Mouse (Mus musculus) liver, postnatal 0 days (tissue): ENCODE data around the gene Plin1.

Experiments used
- CTCF ChIP-seq: sonication (generic); IDR thresholded peaks from 2 replicates; pipeline ENCODE4 v1.5.1; 2016; ENCODE audit warnings: antibody characterized with exemption, low read depth
- EP300 ChIP-seq: IDR thresholded peaks from 2 replicates; pipeline ENCODE4 v1.6.1; 2016; ENCODE audit warnings: antibody characterized with exemption, low read depth, mild to moderate bottlenecking

DNA sequence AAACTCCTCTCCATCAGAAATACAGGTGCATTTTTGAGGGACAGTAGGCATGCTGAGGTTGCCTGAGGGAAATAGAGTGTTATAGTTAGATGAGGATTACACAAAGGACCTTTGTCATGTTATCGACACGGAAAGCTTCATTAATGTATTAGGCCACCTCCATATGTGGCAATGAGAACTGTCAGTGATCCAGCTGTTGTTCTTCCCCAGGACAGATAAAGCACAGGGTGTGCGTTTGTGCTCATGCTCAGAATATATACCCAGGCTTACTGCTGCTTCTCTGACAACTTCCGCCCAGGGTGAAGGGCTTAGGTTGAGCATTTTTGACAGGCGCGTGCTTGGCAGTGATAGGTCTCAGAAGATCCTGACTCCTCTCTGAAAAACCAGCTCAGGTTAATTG is 16.8 kb upstream of the Plin1 start:
- TF ChIP-seq CTCF (no peak), EP300 (no peak)
